Mouse (Mus musculus) stomach, postnatal 0 days (tissue): ENCODE results near the gene Nfib. TPM values are rescaled to one million over a fixed set of nuclear protein-coding genes. Genes with fewer than 3 reads are reported as not detected.

Experiments used
- ATAC-seq: fragments of 200-750 bp; cut with Nextera tagmentation; 2 replicates; pipeline ENCODE4 v1.8.0; 2017; ENCODE audit not compliant: low FRiP score, low TSS enrichment
- DNase-seq: peaks from one replicate; pipeline ENCODE4 v3.0.0-alpha.2; 2016; ENCODE audit warnings: low spot score
- H3K27ac ChIP-seq: fragments of 300-500 bp; sonication (generic); replicated peaks from 2 replicates; pipeline ENCODE4 v1.5.1; 2014; ENCODE audit warnings: mild to moderate bottlenecking, control low read depth
- H3K27me3 ChIP-seq: fragments of 300-500 bp; sonication (generic); 2 replicates; pipeline ENCODE4 v1.6.1; 2014; ENCODE audit warnings: low read length; ENCODE audit not compliant: control insufficient read depth, insufficient read depth
- H3K36me3 ChIP-seq: fragments of 300-500 bp; sonication (generic); 2 replicates; pipeline ENCODE4 v1.6.1; 2014; ENCODE audit warnings: low read length, mixed read lengths; ENCODE audit not compliant: control insufficient read depth, insufficient read depth
- H3K4me1 ChIP-seq: fragments of 300-500 bp; sonication (generic); replicated peaks from 2 replicates; pipeline ENCODE4 v1.6.1; 2014; ENCODE audit warnings: antibody characterized with exemption; ENCODE audit not compliant: control insufficient read depth, insufficient read depth
- H3K4me2 ChIP-seq: fragments of 300-500 bp; sonication (generic); replicated peaks from 2 replicates; pipeline ENCODE4 v1.6.1; 2014; ENCODE audit warnings: low read depth, mild to moderate bottlenecking, control low read depth, moderate library complexity
- H3K4me3 ChIP-seq: fragments of 300-500 bp; sonication (generic); 2 replicates; pipeline ENCODE4 v1.5.1; 2014; ENCODE audit warnings: low read depth, low read length, control low read depth
- H3K9ac ChIP-seq: fragments of 300-500 bp; sonication (generic); 2 replicates; pipeline ENCODE4 v1.6.1; 2014; ENCODE audit warnings: mild to moderate bottlenecking, low read length, control low read depth, mixed read lengths
- H3K9me3 ChIP-seq: fragments of 300-500 bp; sonication (generic); 2 replicates; pipeline ENCODE4 v1.6.1; 2016; ENCODE audit warnings: low read length; ENCODE audit not compliant: control insufficient read depth
- CTCF ChIP-seq: IDR thresholded peaks from 2 replicates; pipeline ENCODE4 v1.5.1; 2016; ENCODE audit warnings: antibody characterized with exemption, low read depth, mild to moderate bottlenecking, moderate library complexity
- EP300 ChIP-seq: optimal IDR thresholded peaks from 2 replicates; pipeline ENCODE3; 2016; ENCODE audit warnings: antibody characterized with exemption
- WGBS: fragments of 180-500 bp; shearing (Covaris S2); extraction: QIAGEN DNeasy Blood & Tissue Kit; methylation state at CpG from one replicate; pipeline ENCODE4 v1.1.7; 2014; 5-methylcytosine and 5-hydroxymethylcytosine counted together
- polyA plus RNA-seq: library from polyadenylated mRNA; unstranded; fragments of >200 nt; fragmentation: Nextera tagmentation; extraction: Ambion mirVana; gene quantifications from 2 replicates; pipeline ENCODE4 v1.2.1, GENCODE M21; 2015

Gene Nfib
- polyA plus RNA-seq, 1 experiment from 2014 or later, result 19.9 TPM

DNA sequence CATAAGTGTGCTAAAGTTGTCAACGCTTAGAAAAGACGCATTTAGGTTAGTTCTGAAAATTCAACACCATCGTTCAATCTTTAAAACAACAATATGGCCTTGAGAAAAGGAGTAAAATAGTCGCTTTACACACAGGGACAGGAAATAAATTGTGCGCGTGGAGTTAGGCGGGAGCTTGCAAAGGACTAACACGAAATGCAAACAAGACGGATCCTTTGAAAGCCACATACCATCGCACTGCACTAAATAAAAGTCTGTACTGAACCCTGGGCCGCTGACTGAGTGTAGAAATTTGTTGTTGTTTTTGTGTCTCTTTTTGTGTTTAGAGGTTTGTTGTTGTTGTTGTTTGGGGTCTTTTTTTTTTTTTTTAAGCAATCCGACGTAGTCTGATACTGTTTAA is 193.2 kb downstream of the Nfib start:
- H3K27me3 ChIP-seq, result no peaks in the 10 kb centered on the region
- 0 out of 2 replicates have a peak, but pooled peaks cover 2% of the 10 kb centered on the region for H3K4me1 ChIP-seq
- DNase-seq (peak; percentile 41), ATAC-seq (no peak)
- peak overlapping the region; percentile 93 for H3K27ac ChIP-seq
- H3K36me3 ChIP-seq, result no peaks in the 10 kb centered on the region
- WGBS, result 2% methylated on average over 13 of the region's 13 CpGs
- no peak for TF ChIP-seq EP300
- TF ChIP-seq CTCF, result no peak
- peak overlapping the region; percentile 77 for H3K4me2 ChIP-seq
- H3K4me3 ChIP-seq, result peak overlapping the region; percentile 51
- no peaks in the 10 kb centered on the region for H3K9me3 ChIP-seq
- H3K9ac ChIP-seq, result peak overlapping the region; percentile 59

DNA sequence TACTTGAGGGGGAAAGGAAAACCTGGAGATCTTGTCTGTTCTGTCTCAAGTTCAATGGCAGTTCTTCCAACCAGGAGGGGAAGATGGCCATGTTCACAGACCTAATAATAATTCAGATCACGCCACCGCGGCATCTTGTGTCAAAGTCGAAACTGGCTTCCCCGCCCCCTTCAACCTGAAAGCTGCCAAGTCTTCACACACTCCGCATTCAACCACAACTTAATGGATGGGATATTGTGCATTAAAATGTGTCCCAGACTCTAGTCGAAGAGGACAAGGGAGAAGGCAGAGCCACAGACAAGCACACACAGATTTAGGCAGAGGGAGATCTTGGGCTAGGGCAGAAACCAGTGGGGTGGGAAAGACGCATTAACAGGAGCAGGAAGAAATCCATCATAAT is 194.0 kb downstream of the Nfib start:
- H3K9ac ChIP-seq, result peak overlapping the region; percentile 28
- H3K4me2 ChIP-seq, result peak overlapping the region; percentile 77
- WGBS, result 2% methylated on average over 8 of the region's 8 CpGs
- peak overlapping the region; percentile 61 for H3K27ac ChIP-seq
- DNase-seq (peak; percentile 63), ATAC-seq (no peak)
- H3K4me1 ChIP-seq, result 0 out of 2 replicates have a peak, but pooled peaks cover 2% of the 10 kb centered on the region
- H3K36me3 ChIP-seq, result no peaks in the 10 kb centered on the region
- no peaks in the 10 kb centered on the region for H3K9me3 ChIP-seq
- H3K27me3 ChIP-seq, result no peaks in the 10 kb centered on the region
- TF ChIP-seq EP300, result no peak
- TF ChIP-seq CTCF, result no peak
- peak overlapping the region; percentile 28 for H3K4me3 ChIP-seq

DNA sequence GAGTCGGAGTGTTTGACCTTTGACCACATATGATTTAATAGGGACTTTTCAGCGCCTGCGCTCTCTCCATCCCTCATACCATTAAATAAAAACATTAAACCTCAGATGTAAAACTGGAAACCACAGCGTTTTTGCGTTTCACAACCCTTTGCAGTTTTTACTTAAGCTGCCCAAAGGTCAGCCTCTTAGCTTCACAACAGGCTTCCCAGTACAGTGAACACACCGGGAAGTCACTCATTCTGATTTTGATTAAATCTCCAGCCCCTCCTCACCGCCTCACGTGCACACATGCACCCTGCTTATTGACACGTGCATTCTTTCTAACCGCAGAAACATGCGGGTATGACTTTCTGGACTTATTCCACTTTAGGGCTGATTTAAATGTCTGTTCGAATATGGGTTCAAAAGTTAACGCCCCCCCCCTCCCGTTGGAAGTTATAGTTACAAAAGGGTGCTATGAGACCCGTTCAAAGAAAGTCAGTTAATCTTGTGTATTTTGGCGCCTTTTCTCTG is 194.5 kb downstream of the Nfib start:
- Histone ChIP-seq H3K9me3 (no peaks in the 10 kb centered on the region), H3K4me1 (0 out of 2 replicates have a peak, but pooled peaks cover 2% of the 10 kb centered on the region), H3K36me3 (no peaks in the 10 kb centered on the region), H3K9ac (peak overlapping the region; percentile 28), H3K27ac (peak overlapping the region; percentile 61), H3K27me3 (no peaks in the 10 kb centered on the region), H3K4me3 (peak overlapping the region; percentile 28), H3K4me2 (peak overlapping the region; percentile 77)
- whole genome bisulfite sequencing, result 10% methylated on average over 16 of the region's 16 CpGs
- DNase-seq (peak; percentile 49), ATAC-seq (no peak)
- TF ChIP-seq CTCF, result no peak
- TF ChIP-seq EP300, result no peak

DNA sequence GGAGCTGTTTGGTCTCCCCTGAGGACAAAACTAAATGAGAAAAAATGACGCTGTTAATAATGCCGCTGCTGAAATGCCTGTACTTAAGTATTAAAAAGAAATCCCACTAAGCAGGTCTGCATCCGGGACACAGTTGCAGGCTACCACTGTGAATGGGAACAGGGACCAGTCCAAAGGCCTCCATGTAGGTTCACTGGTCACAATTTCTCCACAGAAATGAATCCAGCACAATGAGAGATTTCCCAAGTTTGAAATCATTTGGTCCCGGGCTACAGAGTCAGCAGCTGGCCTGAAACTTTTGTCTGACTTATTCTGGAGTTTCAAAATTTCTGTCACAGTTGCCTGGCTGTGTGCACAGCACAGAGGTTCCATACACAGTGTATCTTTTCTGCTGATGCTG is 195.8 kb downstream of the Nfib start:
- Histone ChIP-seq H3K27me3 (no peaks in the 10 kb centered on the region), H3K9ac (no peak overlapping the region), H3K4me1 (0 out of 2 replicates have a peak, but pooled peaks cover 2% of the 10 kb centered on the region), H3K4me3 (no peak overlapping the region), H3K36me3 (no peaks in the 10 kb centered on the region), H3K27ac (peak overlapping the region; percentile 53), H3K9me3 (no peaks in the 10 kb centered on the region), H3K4me2 (peak overlapping the region; percentile 30)
- no peak for DNase-seq
- TF ChIP-seq EP300, result no peak
- no peak for TF ChIP-seq CTCF
- WGBS, result 32% methylated on average over 4 of the region's 4 CpGs
- ATAC-seq, result no peak

DNA sequence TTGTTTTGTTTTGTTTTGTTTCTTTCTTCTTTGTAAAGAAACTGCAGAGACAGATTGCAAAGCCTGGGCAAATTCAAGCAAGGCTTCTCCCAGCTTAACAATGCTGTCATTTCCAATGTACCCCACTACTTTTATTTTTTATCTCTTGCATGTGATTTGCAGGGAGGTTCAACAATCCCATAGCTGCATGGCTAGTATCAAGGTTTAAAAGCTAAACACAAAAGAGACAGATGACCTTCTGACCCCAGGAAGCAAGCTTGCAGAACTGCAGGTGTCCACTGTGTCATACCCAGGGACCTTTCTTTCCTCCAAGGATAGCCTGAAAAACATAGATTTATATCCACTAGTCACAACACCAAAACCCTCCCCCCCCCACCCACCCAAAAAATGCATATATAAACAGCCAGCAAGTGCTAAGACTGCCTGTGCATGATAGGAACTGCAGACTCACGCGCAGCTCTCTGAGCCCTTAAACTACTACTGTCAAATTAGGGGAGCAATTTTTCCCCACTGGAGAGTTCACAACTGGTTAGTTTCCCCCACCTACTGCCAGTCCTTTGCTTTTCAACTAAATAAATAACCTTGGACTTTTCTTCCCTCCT is 196.3 kb downstream of the Nfib start:
- H3K36me3 ChIP-seq, result no peaks in the 10 kb centered on the region
- peak overlapping the region; percentile 53 for H3K27ac ChIP-seq
- DNase-seq (no peak), ATAC-seq (no peak)
- H3K9me3 ChIP-seq, result no peaks in the 10 kb centered on the region
- no peaks in the 10 kb centered on the region for H3K27me3 ChIP-seq
- peak overlapping the region; percentile 30 for H3K4me2 ChIP-seq
- TF ChIP-seq CTCF, result no peak
- TF ChIP-seq EP300, result no peak
- H3K4me3 ChIP-seq, result no peak overlapping the region
- H3K4me1 ChIP-seq, result 0 out of 2 replicates have a peak, but pooled peaks cover 2% of the 10 kb centered on the region
- no peak overlapping the region for H3K9ac ChIP-seq
- 40% methylated on average over 2 of the region's 2 CpGs for WGBS

DNA sequence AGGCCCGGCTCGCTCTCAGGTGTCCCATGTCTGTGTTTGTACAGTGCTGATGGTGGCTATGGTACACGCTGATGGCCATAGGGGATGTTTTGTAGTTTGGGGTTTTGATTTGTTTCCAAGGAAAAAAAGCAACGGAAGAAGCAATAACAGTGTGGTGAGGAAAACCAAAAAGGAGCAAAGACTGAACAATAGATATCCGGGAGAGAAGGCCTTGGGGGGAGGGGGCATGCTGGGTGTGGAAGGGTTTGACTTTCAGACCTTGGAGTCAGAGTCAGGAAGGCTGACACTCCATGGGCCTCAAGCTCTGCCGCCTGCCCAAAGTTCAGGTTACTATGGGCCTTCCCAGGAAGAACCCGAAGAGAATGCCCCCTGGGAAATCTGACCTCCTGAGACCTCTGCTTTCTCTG is 197.3 kb downstream of the Nfib start:
- ATAC-seq (no peak), DNase-seq (no peak)
- peak overlapping the region; percentile 93 for H3K4me2 ChIP-seq
- H3K36me3 ChIP-seq, result no peaks in the 10 kb centered on the region
- WGBS, result 27% methylated on average over 7 of the region's 7 CpGs
- 0 out of 2 replicates have a peak, but pooled peaks cover 2% of the 10 kb centered on the region for H3K4me1 ChIP-seq
- no peaks in the 10 kb centered on the region for H3K9me3 ChIP-seq
- peak overlapping the region; percentile 98 for H3K9ac ChIP-seq
- H3K27me3 ChIP-seq, result no peaks in the 10 kb centered on the region
- peak overlapping the region; percentile 100 for H3K27ac ChIP-seq
- no peak for TF ChIP-seq CTCF
- TF ChIP-seq EP300, result no peak
- peak overlapping the region; percentile 98 for H3K4me3 ChIP-seq
